Mouse (Mus musculus) embryonic facial prominence, embryonic 11.5 days (tissue): ENCODE results near the gene Crybb1. TPM values are rescaled to one million over a fixed set of nuclear protein-coding genes. Genes with fewer than 3 reads are reported as not detected.

Source experiments
- ATAC-seq: fragments of 200-750 bp; cut with Nextera tagmentation; replicated peaks from 2 replicates; pipeline ENCODE4 v1.8.0; 2017; ENCODE audit warnings: low read depth; ENCODE audit not compliant: insufficient number of reproducible peaks, low FRiP score, low TSS enrichment
- DNase-seq: peaks from one replicate; pipeline ENCODE4 v3.0.0-alpha.2; 2015; ENCODE audit warnings: low spot score
- H3K27ac ChIP-seq: fragments of 300-500 bp; sonication (generic); replicated peaks from 2 replicates; pipeline ENCODE4 v1.5.1; 2014; ENCODE audit warnings: mild to moderate bottlenecking, low read depth, low read length, control low read depth
- H3K27me3 ChIP-seq: fragments of 300-500 bp; sonication (generic); 2 replicates; pipeline ENCODE4 v1.6.1; 2014; ENCODE audit warnings: mild to moderate bottlenecking, low read length, moderate library complexity, mixed read lengths; ENCODE audit not compliant: control insufficient read depth, insufficient read depth
- H3K36me3 ChIP-seq: fragments of 300-500 bp; sonication (generic); replicated peaks from 2 replicates; pipeline ENCODE4 v1.6.1; 2014; ENCODE audit warnings: low read depth, mild to moderate bottlenecking, low read length, moderate library complexity, mixed read lengths; ENCODE audit not compliant: control insufficient read depth, insufficient read depth
- H3K4me1 ChIP-seq: fragments of 300-500 bp; sonication (generic); 2 replicates; pipeline ENCODE4 v1.6.1; 2014; ENCODE audit warnings: low read length, mixed read lengths; ENCODE audit not compliant: control insufficient read depth, insufficient read depth
- H3K4me2 ChIP-seq: fragments of 300-500 bp; sonication (generic); 2 replicates; pipeline ENCODE4 v1.6.1; 2014; ENCODE audit warnings: low read depth, mild to moderate bottlenecking, control low read depth, low read length, moderate library complexity
- H3K4me3 ChIP-seq: fragments of 300-500 bp; sonication (generic); 2 replicates; pipeline ENCODE4 v1.5.1; 2014; ENCODE audit warnings: low read depth, low read length, control low read depth
- H3K9ac ChIP-seq: fragments of 300-500 bp; sonication (generic); replicated peaks from 2 replicates; pipeline ENCODE4 v1.6.1; 2014; ENCODE audit warnings: mild to moderate bottlenecking, control low read depth, low read length
- H3K9me3 ChIP-seq: fragments of 300-500 bp; sonication (generic); replicated peaks from 2 replicates; pipeline ENCODE4 v1.6.1; 2016; ENCODE audit warnings: mild to moderate bottlenecking, low read length, inconsistent platforms, mixed read lengths; ENCODE audit not compliant: control insufficient read depth
- WGBS: fragments of 180-500 bp; shearing (Covaris S2); extraction: QIAGEN DNeasy Blood & Tissue Kit; methylation state at CpG from one replicate; pipeline ENCODE4 v1.1.7; 2014; 5-methylcytosine and 5-hydroxymethylcytosine counted together
- polyA plus RNA-seq: library from polyadenylated mRNA; unstranded; fragments of >200 nt; fragmentation: Nextera tagmentation; extraction: Ambion mirVana; gene quantifications from 2 replicates; pipeline ENCODE4 v1.2.1, GENCODE M21; 2014

Gene Crybb1
- polyA plus RNA-seq, 1 experiment from 2014 or later: 2.7 TPM

- DNase-seq (no peak), ATAC-seq (no peak)
- no peak overlapping the region for H3K27ac ChIP-seq
- no peak overlapping the region for H3K4me3 ChIP-seq
- no peaks in the 10 kb centered on the region for H3K36me3 ChIP-seq
- whole genome bisulfite sequencing: 89% methylated on average over 16 of the region's 16 CpGs
- no peaks in the 10 kb centered on the region for H3K4me1 ChIP-seq
- H3K9ac ChIP-seq: no peak overlapping the region
- H3K27me3 ChIP-seq: no peaks in the 10 kb centered on the region
- H3K4me2 ChIP-seq: no peak overlapping the region
- no peaks in the 10 kb centered on the region for H3K9me3 ChIP-seq
Measured at GRCm38 (mm10) chr5:112289819-112290535, 34.4 kb downstream of the Crybb1 start.

GRCm38 (mm10) chr5:112290536-112290880, 34.9 kb downstream of the Crybb1 start:
- Histone ChIP-seq H3K4me2 (no peak overlapping the region), H3K4me3 (no peak overlapping the region), H3K27ac (no peak overlapping the region), H3K4me1 (no peaks in the 10 kb centered on the region), H3K9ac (no peak overlapping the region), H3K9me3 (no peaks in the 10 kb centered on the region), H3K27me3 (no peaks in the 10 kb centered on the region), H3K36me3 (no peaks in the 10 kb centered on the region)
- ATAC-seq: no peak
- 90% methylated on average over 8 of the region's 8 CpGs for WGBS
- no peak for DNase-seq

- H3K9ac ChIP-seq: no peak overlapping the region
- H3K9me3 ChIP-seq: no peaks in the 10 kb centered on the region
- WGBS: 91% methylated on average over 5 of the region's 5 CpGs
- H3K27me3 ChIP-seq: no peaks in the 10 kb centered on the region
- no peak for ATAC-seq
- H3K27ac ChIP-seq: no peak overlapping the region
- no peak overlapping the region for H3K4me3 ChIP-seq
- H3K36me3 ChIP-seq: no peaks in the 10 kb centered on the region
- H3K4me1 ChIP-seq: no peaks in the 10 kb centered on the region
- no peak overlapping the region for H3K4me2 ChIP-seq
- no peak for DNase-seq
Measured at GRCm38 (mm10) chr5:112291866-112292265, 36.3 kb downstream of the Crybb1 start.

DNA sequence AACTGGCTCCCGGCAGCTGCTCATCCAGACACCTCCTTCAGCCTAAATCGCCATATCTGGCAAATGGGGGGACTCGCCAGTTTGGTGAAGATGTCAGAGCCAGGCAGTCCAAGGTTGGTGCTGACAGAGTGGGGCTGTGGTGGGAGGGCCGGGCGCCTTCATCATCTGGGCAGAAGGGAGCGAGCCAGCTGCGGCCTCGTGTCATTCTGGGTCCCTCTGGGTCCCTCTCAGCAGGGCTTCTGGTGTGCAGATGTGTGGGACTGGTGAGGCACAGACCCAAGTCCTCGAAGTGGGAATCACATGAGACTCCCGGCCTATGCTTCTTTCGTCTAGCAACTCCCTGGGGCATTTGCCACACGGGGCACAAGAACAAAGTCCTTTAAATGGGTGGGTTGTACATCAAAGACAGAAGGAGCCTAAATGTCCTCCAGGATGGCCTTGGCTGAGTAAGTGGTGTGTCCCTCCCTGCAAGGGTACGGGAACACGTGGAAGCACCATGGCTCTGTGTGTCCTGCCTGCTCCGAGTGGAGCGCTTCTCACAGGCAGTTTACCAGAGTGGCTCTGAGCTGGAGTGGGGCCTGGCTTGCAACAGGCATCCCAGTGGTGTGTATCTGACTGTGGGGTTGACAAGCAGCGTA, 36.8 kb downstream of the Crybb1 start:
- Histone ChIP-seq H3K27ac (no peak overlapping the region), H3K4me2 (no peak overlapping the region), H3K36me3 (no peaks in the 10 kb centered on the region), H3K4me3 (no peak overlapping the region), H3K9me3 (no peaks in the 10 kb centered on the region), H3K9ac (no peak overlapping the region), H3K4me1 (no peaks in the 10 kb centered on the region), H3K27me3 (no peaks in the 10 kb centered on the region)
- DNase-seq (no peak), ATAC-seq (no peak)
- 81% methylated on average over 17 of the region's 17 CpGs for WGBS

- DNase-seq: no peak
- no peak overlapping the region for H3K4me2 ChIP-seq
- H3K27me3 ChIP-seq: no peaks in the 10 kb centered on the region
- 76% methylated on average over 2 of the region's 2 CpGs for WGBS
- no peak for ATAC-seq
- no peaks in the 10 kb centered on the region for H3K4me1 ChIP-seq
- H3K9me3 ChIP-seq: no peaks in the 10 kb centered on the region
- H3K27ac ChIP-seq: no peak overlapping the region
- no peaks in the 10 kb centered on the region for H3K36me3 ChIP-seq
- H3K9ac ChIP-seq: no peak overlapping the region
- no peak overlapping the region for H3K4me3 ChIP-seq
Measured at GRCm38 (mm10) chr5:112293800-112294199, 38.2 kb downstream of the Crybb1 start.

DNA sequence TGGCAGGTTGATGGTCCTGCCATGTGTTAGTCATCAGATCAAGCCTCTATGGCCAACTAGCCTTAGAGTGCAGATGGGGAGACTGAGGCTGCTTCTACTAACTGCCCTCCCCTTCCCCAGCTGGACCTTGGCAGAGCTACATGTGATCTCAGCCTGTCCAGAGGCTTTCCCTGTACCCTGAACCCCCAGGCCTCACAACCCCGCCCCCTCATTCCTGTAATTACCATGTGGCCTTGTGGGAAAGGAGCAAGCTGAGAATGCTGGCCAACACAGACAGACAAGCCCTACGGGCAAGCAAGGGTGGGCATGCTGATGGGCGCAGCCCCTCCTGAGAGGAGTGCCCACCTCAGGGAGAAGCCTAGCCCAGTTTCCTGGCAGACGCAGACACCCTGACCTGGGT, 39.1 kb downstream of the Crybb1 start:
- H3K27me3 ChIP-seq: no peaks in the 10 kb centered on the region
- H3K4me2 ChIP-seq: no peak overlapping the region
- no peak overlapping the region for H3K4me3 ChIP-seq
- ATAC-seq (no peak), DNase-seq (no peak)
- no peaks in the 10 kb centered on the region for H3K9me3 ChIP-seq
- H3K27ac ChIP-seq: no peak overlapping the region
- no peak overlapping the region for H3K9ac ChIP-seq
- H3K4me1 ChIP-seq: no peaks in the 10 kb centered on the region
- 68% methylated on average over 4 of the region's 4 CpGs for WGBS
- no peaks in the 10 kb centered on the region for H3K36me3 ChIP-seq

- H3K36me3 ChIP-seq: no peaks in the 10 kb centered on the region
- no peak for ATAC-seq
- H3K9ac ChIP-seq: no peak overlapping the region
- no peaks in the 10 kb centered on the region for H3K4me1 ChIP-seq
- H3K9me3 ChIP-seq: no peaks in the 10 kb centered on the region
- WGBS: 39% methylated on average over 8 of the region's 8 CpGs
- no peak overlapping the region for H3K4me3 ChIP-seq
- H3K27ac ChIP-seq: no peak overlapping the region
- H3K27me3 ChIP-seq: no peaks in the 10 kb centered on the region
- no peak overlapping the region for H3K4me2 ChIP-seq
- no peak for DNase-seq
Measured at GRCm38 (mm10) chr5:112295162-112295561, 39.5 kb downstream of the Crybb1 start.

- Histone ChIP-seq H3K4me2 (no peak overlapping the region), H3K4me3 (no peak overlapping the region), H3K36me3 (no peaks in the 10 kb centered on the region), H3K4me1 (no peaks in the 10 kb centered on the region), H3K27ac (no peak overlapping the region), H3K27me3 (no peaks in the 10 kb centered on the region), H3K9me3 (no peaks in the 10 kb centered on the region), H3K9ac (no peak overlapping the region)
- 53% methylated on average over 8 of the region's 8 CpGs for WGBS
- ATAC-seq: no peak
- no peak for DNase-seq
Measured at GRCm38 (mm10) chr5:112295564-112295963, 39.9 kb downstream of the Crybb1 start.
